Mouse (Mus musculus) left cerebral cortex, postnatal 4 days (tissue): ENCODE data around the gene Ttll6. TPM values are rescaled to one million over a fixed set of nuclear protein-coding genes. Genes with fewer than 3 reads are reported as not detected.
"Not testable (repeated sequence)": the region's sequence is repeated elsewhere in the genome, so short reads cannot be mapped to it uniquely, and the experiment has no call there.

Experiments
- DNase-seq: peaks from one replicate; pipeline ENCODE4 v3.0.0-alpha.2; 2022
- intact Hi-C: fragments of 180-260 bp; cut with DNase I; formaldehyde crosslinking; loops from one replicate; pipeline ENCODE4 v1.15.1; 2025
- total RNA-seq, 2 experiments: library from RNA; stranded (reverse); gene quantifications; 2 replicates each; pipeline ENCODE4 v1.2.3; 2021

Gene Ttll6
- under 1 TPM; 0.28 to 0.32 TPM for total RNA-seq

- peak; percentile 50 for DNase-seq
- intact Hi-C loops, result no loop called here
Measured at GRCm38 (mm10) chr11:96133239-96133865, at the start of gene Ttll6. Ttll6 (plus strand) TSS chr11:96133786.

- intact Hi-C loops, result no loop called here
- DNase-seq, result no peak
Measured at GRCm38 (mm10) chr11:96087981-96088380, 45.6 kb upstream of the Ttll6 start.

GRCm38 (mm10) chr11:96091073-96091472 is 42.5 kb upstream of the Ttll6 start:
- intact Hi-C loops, result loop anchor here (5.0 kb wide), 1 partner anchor 36 kb away; no protein-coding TSS in a partner anchor
- no peak for DNase-seq

GRCm38 (mm10) chr11:96092674-96093291 is 40.8 kb upstream of the Ttll6 start:
- intact Hi-C loops, result loop anchor here (5.0 kb wide), 1 partner anchor 35 kb away; no protein-coding TSS in a partner anchor
- DNase-seq, result no peak

- DNase-seq, result peak; percentile 38
- intact Hi-C loops, result loop anchor here (5.0 kb wide), 1 partner anchor 34 kb away; no protein-coding TSS in a partner anchor
Measured at GRCm38 (mm10) chr11:96093361-96093760, 40.2 kb upstream of the Ttll6 start.

GRCm38 (mm10) chr11:96108376-96108775 is 25.2 kb upstream of the Ttll6 start:
- no peak for DNase-seq
- intact Hi-C loops, result no loop called here

- DNase-seq, intact Hi-C loops: not testable (repeated sequence)
Measured at GRCm38 (mm10) chr11:96110950-96111349, 22.6 kb upstream of the Ttll6 start.

GRCm38 (mm10) chr11:96111751-96112150 is 21.8 kb upstream of the Ttll6 start, which contains the start of gene Calcoco2:
Calcoco2 (minus strand) TSS chr11:96111964.
- intact Hi-C loops, result no loop called here
- DNase-seq, result no peak

- intact Hi-C loops, result no loop called here
- DNase-seq, result no peak
Measured at GRCm38 (mm10) chr11:96114077-96114476, 19.5 kb upstream of the Ttll6 start.

- no peak for DNase-seq
- intact Hi-C loops, result no loop called here
Measured at GRCm38 (mm10) chr11:96115416-96115815, 18.2 kb upstream of the Ttll6 start.

GRCm38 (mm10) chr11:96116116-96116515 is 17.5 kb upstream of the Ttll6 start:
- DNase-seq, result no peak
- intact Hi-C loops, result no loop called here

GRCm38 (mm10) chr11:96116925-96117324 is 16.7 kb upstream of the Ttll6 start:
- intact Hi-C loops, DNase-seq: not testable (repeated sequence)

- intact Hi-C loops, result no loop called here
Measured at GRCm38 (mm10) chr11:96119401-96119800, 14.2 kb upstream of the Ttll6 start.

GRCm38 (mm10) chr11:96122806-96123205 is 10.8 kb upstream of the Ttll6 start:
- DNase-seq, intact Hi-C loops: not testable (repeated sequence)

More at GRCm38 (mm10) chr11:96119401-96119800, 14.2 kb upstream of the Ttll6 start:
- DNase-seq, result no peak

GRCm38 (mm10) chr11:96124052-96124914 is 9.3 kb upstream of the Ttll6 start:
- peak; percentile 30 for DNase-seq
- intact Hi-C loops, result no loop called here

- intact Hi-C loops, result no loop called here
- no peak for DNase-seq
Measured at GRCm38 (mm10) chr11:96130606-96131005, 3.0 kb upstream of the Ttll6 start.

GRCm38 (mm10) chr11:96135847-96136246 is 2.3 kb downstream of the Ttll6 start:
- DNase-seq, result no peak
- intact Hi-C loops, result no loop called here

- intact Hi-C loops, result no loop called here
Measured at GRCm38 (mm10) chr11:96140726-96141175, 7.2 kb downstream of the Ttll6 start.

GRCm38 (mm10) chr11:96143766-96144165 is 10.2 kb downstream of the Ttll6 start:
- no peak for DNase-seq
- intact Hi-C loops, result no loop called here

More at GRCm38 (mm10) chr11:96140726-96141175, 7.2 kb downstream of the Ttll6 start:
- no peak for DNase-seq

GRCm38 (mm10) chr11:96145622-96146270 is 12.2 kb downstream of the Ttll6 start:
- peak; percentile 73 for DNase-seq
- intact Hi-C loops, result loop anchor here (5.0 kb wide), 1 partner anchor 92 kb away; no protein-coding TSS in a partner anchor
